Mouse (Mus musculus) forebrain, embryonic 14.5 days (tissue): ENCODE results near the gene Vmn1r29. TPM values are rescaled to one million over a fixed set of nuclear protein-coding genes. Genes with fewer than 3 reads are reported as not detected.
"Not testable (repeated sequence)": the region's sequence is repeated elsewhere in the genome, so short reads cannot be mapped to it uniquely, and the experiment has no call there.

Experiments used
- ATAC-seq: fragments of 200-750 bp; cut with Nextera tagmentation; 2 replicates; pipeline ENCODE4 v1.8.0; 2017; ENCODE audit warnings: mild to moderate bottlenecking, moderate library complexity
- DNase-seq: peaks from one replicate; pipeline ENCODE4 v3.0.0-alpha.2; 2015; ENCODE audit warnings: low spot score
- H3K27ac ChIP-seq: fragments of 300-500 bp; sonication (generic); 2 replicates; pipeline ENCODE4 v1.5.1; 2014; ENCODE audit warnings: low read depth, mild to moderate bottlenecking, control low read depth, low read length, moderate library complexity
- H3K27me3 ChIP-seq: fragments of 300-500 bp; sonication (generic); replicated peaks from 2 replicates; pipeline ENCODE4 v1.6.1; 2014; ENCODE audit warnings: low read length, control low read depth, mixed read lengths; ENCODE audit not compliant: control insufficient read depth, insufficient read depth
- H3K36me3 ChIP-seq: fragments of 300-500 bp; sonication (generic); 2 replicates; pipeline ENCODE4 v1.6.1; 2014; ENCODE audit warnings: low read length, control low read depth; ENCODE audit not compliant: control insufficient read depth, insufficient read depth
- H3K4me1 ChIP-seq: fragments of 300-500 bp; sonication (generic); 2 replicates; pipeline ENCODE4 v1.6.1; 2014; ENCODE audit warnings: antibody characterized with exemption, low read length, control low read depth; ENCODE audit not compliant: control insufficient read depth, insufficient read depth
- H3K4me2 ChIP-seq: fragments of 300-500 bp; sonication (generic); 2 replicates; pipeline ENCODE4 v1.6.1; 2014; ENCODE audit warnings: mild to moderate bottlenecking, control low read depth, low read length
- H3K4me3 ChIP-seq: fragments of 300-500 bp; sonication (generic); 2 replicates; pipeline ENCODE4 v1.5.1; 2014; ENCODE audit warnings: low read depth, low read length, control low read depth
- H3K9ac ChIP-seq: fragments of 300-500 bp; sonication (generic); 2 replicates; pipeline ENCODE4 v1.6.1; 2014; ENCODE audit warnings: mild to moderate bottlenecking, low read length, control low read depth, moderate library complexity
- H3K9me3 ChIP-seq: fragments of 300-500 bp; sonication (generic); replicated peaks from 2 replicates; pipeline ENCODE4 v1.6.1; 2016; ENCODE audit warnings: low read length, control low read depth, mixed read lengths; ENCODE audit not compliant: control insufficient read depth
- WGBS: fragments of 180-500 bp; shearing (Covaris S2); extraction: QIAGEN DNeasy Blood & Tissue Kit; methylation state at CpG from one replicate; pipeline ENCODE4 v1.1.7; 2014; 5-methylcytosine and 5-hydroxymethylcytosine counted together
- polyA plus RNA-seq: library from polyadenylated mRNA; unstranded; fragments of >200 nt; fragmentation: Nextera tagmentation; extraction: Ambion mirVana; gene quantifications from 2 replicates; pipeline ENCODE4 v1.2.1, GENCODE M21; 2014

The Vmn1r29 gene
- not detected in 2 replicates for polyA plus RNA-seq

DNA sequence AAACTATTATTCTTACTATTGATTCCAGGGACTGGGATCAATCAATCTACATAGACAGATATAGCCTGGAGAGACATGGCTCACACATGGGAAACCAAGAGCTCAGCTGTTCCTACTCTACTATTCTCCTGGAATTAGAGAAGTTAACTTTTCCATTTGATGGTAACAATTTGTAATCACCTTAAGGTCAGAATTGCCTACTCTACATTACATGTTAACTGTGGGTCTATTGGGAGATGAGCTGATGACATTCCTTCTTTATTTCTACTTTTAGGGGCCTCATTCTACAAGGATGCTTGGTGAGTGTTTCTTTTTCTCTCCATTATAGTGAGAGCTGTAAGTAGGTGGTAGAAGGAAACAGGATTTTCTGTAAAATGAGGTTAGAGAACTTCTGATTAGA, at the start of gene Vmn1r29:
TSS of gene Vmn1r29 (plus strand) at position 301 of the 400 bp plus-strand sequence.
- Histone ChIP-seq H3K27ac (no peak within 1 kb of the TSS), H3K4me1 (no peaks in the 10 kb centered on the region), H3K9me3 (no peaks in the 10 kb centered on the region), H3K4me2 (no peak within 1 kb of the TSS), H3K36me3 (no peaks in the 10 kb centered on the region), H3K9ac (no peak within 1 kb of the TSS), H3K27me3 (no peaks in the 10 kb centered on the region), H3K4me3 (no peak within 1 kb of the TSS)
- ATAC-seq = no peak
- no peak for DNase-seq

DNA sequence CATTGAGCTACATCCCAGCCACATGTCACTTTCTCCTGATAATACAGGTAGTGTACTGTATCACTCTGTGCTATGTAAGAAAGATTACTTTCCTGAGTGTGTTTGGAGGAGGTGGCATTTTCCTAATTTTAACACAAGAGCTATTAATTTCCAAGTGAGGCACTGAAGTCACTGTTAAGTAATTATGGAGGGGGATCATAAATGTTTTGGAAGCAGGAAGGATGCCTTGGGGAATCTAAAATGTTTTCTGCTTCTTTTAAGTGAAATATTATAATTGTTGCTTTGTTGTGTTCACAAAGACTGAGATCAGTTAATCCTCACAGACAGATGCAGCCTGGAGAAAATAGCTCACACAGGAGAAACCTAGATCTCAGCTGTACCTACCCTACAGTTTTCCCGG, 39.6 kb upstream of the Vmn1r29 start, which contains the start of gene Vmn1r28:
TSS of gene Vmn1r28 (plus strand) at position 301 of the 400 bp plus-strand sequence.
- DNase-seq = no peak
- Histone ChIP-seq H3K4me1 (no peaks in the 10 kb centered on the region), H3K27me3 (no peaks in the 10 kb centered on the region), H3K27ac (no peak within 1 kb of the TSS), H3K4me3 (no peak within 1 kb of the TSS), H3K4me2 (no peak within 1 kb of the TSS), H3K9ac (no peak within 1 kb of the TSS), H3K36me3 (no peaks in the 10 kb centered on the region), H3K9me3 (no peaks in the 10 kb centered on the region)
- ATAC-seq = no peak
- WGBS = 97% methylated on average over 1 of the region's 1 CpGs

DNA sequence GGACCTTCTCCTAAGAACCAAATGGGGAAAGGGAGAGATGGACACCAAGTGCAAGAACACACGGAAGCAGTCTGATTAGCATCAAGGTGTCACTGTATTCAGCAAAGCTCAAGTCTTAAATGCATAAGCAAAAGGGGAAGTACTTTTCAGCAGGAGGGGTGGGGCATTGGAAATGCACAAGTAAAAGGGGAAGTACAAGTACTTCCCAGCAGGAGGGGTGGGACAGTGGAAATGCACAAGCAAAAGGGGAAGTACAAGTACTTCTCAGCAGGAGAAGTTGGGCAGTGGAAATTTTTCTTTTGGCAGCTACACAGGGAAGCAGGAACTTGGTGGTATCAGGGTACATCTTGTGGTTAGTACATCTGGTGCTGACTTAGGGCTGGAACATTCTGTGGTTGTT, 21.7 kb upstream of the Vmn1r29 start:
- H3K4me2 ChIP-seq, H3K27me3 ChIP-seq, DNase-seq, H3K36me3 ChIP-seq, H3K9ac ChIP-seq, ATAC-seq, H3K4me1 ChIP-seq, H3K27ac ChIP-seq, H3K9me3 ChIP-seq, H3K4me3 ChIP-seq: not testable (repeated sequence)
- WGBS = 92% methylated on average over 1 of the region's 1 CpGs

DNA sequence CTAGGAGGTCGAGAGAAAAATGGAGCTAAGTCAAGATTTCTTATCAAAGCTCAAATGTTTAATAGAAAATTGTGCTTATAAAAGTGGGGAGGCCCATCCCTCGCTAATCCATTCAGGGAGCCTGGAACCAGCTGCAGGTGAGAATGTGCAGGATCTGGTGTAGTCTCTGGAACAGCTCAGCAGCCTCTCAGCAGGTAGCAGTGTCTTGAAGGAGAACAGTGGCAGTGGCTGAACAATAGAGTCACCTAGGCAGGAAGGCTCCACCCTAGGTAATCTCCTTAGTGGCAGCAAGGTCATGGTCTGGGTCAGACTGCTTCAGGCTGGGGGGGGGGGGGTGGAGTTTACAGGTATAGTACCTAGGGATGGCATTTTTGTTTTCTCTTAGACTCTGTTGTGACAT, 9.1 kb upstream of the Vmn1r29 start:
- WGBS = 71% methylated on average over 2 of the region's 2 CpGs
- Histone ChIP-seq H3K4me3 (no peak overlapping the region), H3K27me3 (no peaks in the 10 kb centered on the region), H3K36me3 (no peaks in the 10 kb centered on the region), H3K4me2 (no peak overlapping the region), H3K9me3 (no peaks in the 10 kb centered on the region), H3K4me1 (no peaks in the 10 kb centered on the region), H3K9ac (no peak overlapping the region), H3K27ac (no peak overlapping the region)
- ATAC-seq = no peak
- no peak for DNase-seq

DNA sequence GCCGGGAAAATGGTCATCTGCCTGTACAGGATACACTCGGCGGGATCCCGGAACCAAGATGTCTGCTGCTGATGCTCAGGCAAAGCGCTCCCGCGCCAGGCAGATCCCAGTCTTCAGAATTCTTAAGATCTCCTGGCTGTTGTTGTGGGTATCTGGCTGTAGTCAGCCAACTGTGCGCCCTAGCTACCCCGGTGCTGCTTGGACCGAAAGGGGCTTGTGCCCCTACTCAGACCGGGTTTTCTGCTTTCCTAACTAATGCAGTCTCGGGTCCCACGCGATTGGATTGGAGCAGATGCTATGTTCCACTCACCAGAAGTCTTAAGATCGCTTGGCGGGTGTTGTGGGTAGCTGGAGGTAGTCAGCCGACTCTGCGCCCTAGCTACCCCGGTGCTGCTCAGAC, 2.8 kb upstream of the Vmn1r29 start:
- not testable (repeated sequence) for H3K4me1 ChIP-seq, DNase-seq, H3K27ac ChIP-seq, H3K9ac ChIP-seq, H3K4me2 ChIP-seq, H3K4me3 ChIP-seq, ATAC-seq, H3K9me3 ChIP-seq, H3K27me3 ChIP-seq, H3K36me3 ChIP-seq
- WGBS = 87% methylated on average over 19 of the region's 19 CpGs

DNA sequence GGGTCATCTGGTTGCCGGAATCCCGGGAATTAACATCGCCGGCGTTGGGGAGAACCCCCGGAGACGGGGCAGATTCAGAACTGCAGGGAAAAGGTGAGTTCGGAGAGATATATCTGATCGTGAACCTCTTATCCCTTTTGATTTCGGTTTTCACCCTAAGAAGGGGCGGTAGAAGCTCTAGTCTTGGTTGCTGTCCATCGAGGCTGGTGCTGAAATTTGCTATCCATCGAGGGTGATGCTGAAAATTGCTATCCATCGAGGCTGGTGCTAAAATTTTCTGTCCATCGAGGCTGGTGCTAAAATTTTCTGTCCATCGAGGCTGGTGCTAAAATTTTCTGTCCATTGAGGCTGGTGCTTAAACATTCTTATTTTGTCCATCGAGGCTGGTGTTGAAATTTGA, 29.3 kb downstream of the Vmn1r29 start:
- not testable (repeated sequence) for H3K4me3 ChIP-seq, H3K27me3 ChIP-seq, H3K27ac ChIP-seq, H3K36me3 ChIP-seq, H3K9me3 ChIP-seq, DNase-seq, H3K4me2 ChIP-seq, ATAC-seq, H3K4me1 ChIP-seq, H3K9ac ChIP-seq
- WGBS = 78% methylated on average over 17 of the region's 17 CpGs

Other genes starting within 250 kb of the Vmn1r29 start
- not detected in 2 replicates for gene Vmn1r27, start 82.7 kb upstream of the Vmn1r29 start, polyA plus RNA-seq
- not detected in 2 replicates for gene Vmn1r28, start 39.5 kb upstream of the Vmn1r29 start, polyA plus RNA-seq
- gene Vmn1r30, start 141.8 kb downstream of the Vmn1r29 start, polyA plus RNA-seq = not detected in 2 replicates
- not detected in 2 replicates for gene Vmn1r31, start 173.8 kb downstream of the Vmn1r29 start, polyA plus RNA-seq